Mouse (Mus musculus) E14TG2a.4 (cell line): Measurements from ENCODE around the gene Pex26.

ENCODE experiments used
- CTCF ChIP-seq: conservative IDR thresholded peaks from 2 replicates; pipeline ENCODE4 v1.5.1; 2014; ENCODE audit warnings: low read length
- NANOG ChIP-seq: IDR thresholded peaks from 2 replicates; pipeline ENCODE4 v1.6.1; 2014; ENCODE audit warnings: borderline replicate concordance, low read length, mixed read lengths
- POU5F1 ChIP-seq: IDR thresholded peaks from 2 replicates; pipeline ENCODE4 v1.6.1; 2014; ENCODE audit warnings: low read length, borderline replicate concordance

DNA sequence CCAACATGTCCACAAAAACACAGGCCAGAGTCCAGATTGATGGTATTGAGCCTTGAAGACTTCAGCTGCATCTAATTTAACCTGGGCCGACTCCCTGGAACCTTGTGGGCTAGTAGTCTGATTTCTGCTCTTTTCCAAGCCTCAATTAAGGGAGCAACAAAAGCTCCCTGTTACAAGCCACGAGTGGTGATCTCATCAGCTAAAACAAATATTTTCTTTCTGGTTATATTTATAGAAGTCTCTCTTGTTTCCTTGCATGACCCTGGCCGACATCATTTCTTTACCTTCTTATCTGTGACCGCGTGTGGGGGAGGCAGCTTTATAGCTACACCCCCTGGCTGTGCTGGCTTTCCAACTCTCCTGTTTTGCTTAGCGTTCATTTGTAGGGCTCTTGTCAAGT is 23.3 kb upstream of the Pex26 start:
- TF ChIP-seq CTCF (no peak), NANOG (no peak), POU5F1 (no peak)
